ENCODE assay signal across 16 mouse cellular contexts in the genomic region with DNA sequence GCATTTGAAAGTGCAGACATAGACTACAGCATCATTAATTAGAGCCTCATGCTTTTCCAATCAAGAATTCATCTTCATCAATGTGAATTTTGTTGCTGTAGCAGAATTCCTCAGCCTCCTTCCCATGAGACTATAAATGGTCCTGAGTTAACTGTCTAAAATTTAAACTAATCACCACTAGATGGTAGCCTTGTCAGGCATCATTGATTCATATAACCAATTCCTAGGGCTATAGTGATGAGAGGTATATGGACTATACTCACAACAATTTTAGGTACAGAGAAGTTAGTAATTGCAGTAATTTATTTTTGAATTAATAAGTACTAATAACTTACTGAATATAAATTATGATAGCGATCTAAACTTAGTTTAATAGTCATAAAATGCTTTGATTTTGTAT.
DNase-seq lines count a peak whose midpoint lies in the region; ATAC-seq and TF ChIP-seq lines count a peak whose summit lies in the region.
"Had no signal": no experiment of that assay in that cellular context is flagged by ENCODE, and none has a peak within 500 bp of the region (broad histone marks: within the 10 kb centered on the region; RNA-seq: fewer than 3 reads in every experiment).

No protein-coding gene starts in this region.

- no peaks in the 10 kb centered on the region for H3K9me3 ChIP-seq in intestine, postnatal 0 days (ENCODE audit: control insufficient read depth)
- no peaks in the 10 kb centered on the region for H3K9me3 ChIP-seq in intestine, embryonic 15.5 days
- H3K9me3 ChIP-seq in forebrain, embryonic 15.5 days: no peaks in the 10 kb centered on the region
- H3K9me3 ChIP-seq: embryonic facial prominence, embryonic 15.5 days; heart, embryonic 13.5 days; liver, embryonic 15.5 days had no signal

- no peaks in the 10 kb centered on the region for H3K36me3 ChIP-seq in intestine, postnatal 0 days (ENCODE audit: control insufficient read depth, insufficient read depth)
- no peaks in the 10 kb centered on the region for H3K36me3 ChIP-seq in intestine, embryonic 15.5 days
- H3K36me3 ChIP-seq in forebrain, embryonic 15.5 days: no peaks in the 10 kb centered on the region
- H3K36me3 ChIP-seq: embryonic facial prominence, embryonic 15.5 days; heart, embryonic 13.5 days; liver, embryonic 15.5 days had no signal

- H3K4me1 ChIP-seq in intestine, postnatal 0 days (replicated peaks; ENCODE audit: control insufficient read depth, insufficient read depth, low read length): no peaks in the 10 kb centered on the region
- no peaks in the 10 kb centered on the region for H3K4me1 ChIP-seq in intestine, embryonic 15.5 days (replicated peaks)
- no peaks in the 10 kb centered on the region for H3K4me1 ChIP-seq in forebrain, embryonic 15.5 days
- H3K4me1 ChIP-seq: embryonic facial prominence, embryonic 15.5 days; heart, embryonic 13.5 days; liver, embryonic 15.5 days had no signal

- H3K27ac ChIP-seq in intestine, postnatal 0 days (ENCODE audit: low read depth, low read length): no peak overlapping the region
- no peak overlapping the region for H3K27ac ChIP-seq in intestine, embryonic 15.5 days
- no peak overlapping the region for H3K27ac ChIP-seq in forebrain, embryonic 15.5 days (replicated peaks)
- H3K27ac ChIP-seq: embryonic facial prominence, embryonic 15.5 days; gastrocnemius, adult 2 months; heart, embryonic 13.5 days; liver, embryonic 15.5 days; macrophage had no signal

- WGBS in intestine, postnatal 0 days: 45% methylated on average over 1 of the region's 1 CpGs
- 63% methylated on average over 1 of the region's 1 CpGs for WGBS in intestine, embryonic 15.5 days
- 47% methylated on average over 1 of the region's 1 CpGs for WGBS in forebrain, embryonic 15.5 days

- no peaks in the 10 kb centered on the region for H3K27me3 ChIP-seq in intestine, postnatal 0 days (replicated peaks; ENCODE audit: control insufficient read depth, insufficient read depth, low read length)
- no peaks in the 10 kb centered on the region for H3K27me3 ChIP-seq in intestine, embryonic 15.5 days (replicated peaks)
- H3K27me3 ChIP-seq in forebrain, embryonic 15.5 days: no peaks in the 10 kb centered on the region
- H3K27me3 ChIP-seq: embryonic facial prominence, embryonic 15.5 days; heart, embryonic 13.5 days; liver, embryonic 15.5 days had no signal

- H3K4me3 ChIP-seq in intestine, postnatal 0 days (ENCODE audit: low read depth, low read length): no peak overlapping the region
- no peak overlapping the region for H3K4me3 ChIP-seq in intestine, embryonic 15.5 days (replicated peaks)
- H3K4me3 ChIP-seq in forebrain, embryonic 15.5 days: no peak overlapping the region
- H3K4me3 ChIP-seq: embryonic facial prominence, embryonic 15.5 days; gastrocnemius, adult 2 months; heart, embryonic 13.5 days; liver, embryonic 15.5 days had no signal

- peak; percentile 35 for TF ChIP-seq CTCF in intestine, postnatal 0 days (IDR thresholded peaks at IDR 0.05; ENCODE audit: low read depth)

- DNase-seq in 3T3-L1 (ENCODE audit: low read depth, low spot score): peak; percentile 46
- DNase-seq in R1 (ENCODE audit: low read depth, low spot score): peak; percentile 7
- DNase-seq in frontal cortex, postnatal 14 days (ENCODE audit: low spot score in 2 of 2): no peak
- DNase-seq in urinary bladder, postnatal 4 days (ENCODE audit: low spot score in 2 of 2): no peak
- DNase-seq: cerebellum, adult 2 months; gastrocnemius, adult 2 months; thymus, adult 2 months had no signal

- H3K4me2 ChIP-seq in intestine, postnatal 0 days (replicated peaks; ENCODE audit: low read depth): no peak overlapping the region
- H3K4me2 ChIP-seq in intestine, embryonic 15.5 days (replicated peaks): no peak overlapping the region
- H3K4me2 ChIP-seq in forebrain, embryonic 15.5 days (replicated peaks): no peak overlapping the region
- H3K4me2 ChIP-seq: embryonic facial prominence, embryonic 15.5 days; heart, embryonic 13.5 days; liver, embryonic 15.5 days had no signal

- no peak overlapping the region for H3K9ac ChIP-seq in intestine, postnatal 0 days (ENCODE audit: low read depth, low read length)
- H3K9ac ChIP-seq in intestine, embryonic 15.5 days: no peak overlapping the region
- no peak overlapping the region for H3K9ac ChIP-seq in forebrain, embryonic 15.5 days (replicated peaks)
- H3K9ac ChIP-seq: embryonic facial prominence, embryonic 15.5 days; heart, embryonic 13.5 days; liver, embryonic 15.5 days had no signal

- ATAC-seq in intestine, postnatal 0 days: no peak
- ATAC-seq in intestine, embryonic 15.5 days: no peak
- ATAC-seq in forebrain, embryonic 15.5 days (replicated peaks): peak; percentile 82
- ATAC-seq: CD4-positive, CD25-positive, alpha-beta regulatory T cell, adult 4 months; inflammation-experienced regulatory T-cells, adult 6 months had no signal

Comparison
In these comparisons a context has a peak if more than half of its experiments do, and no peak if none do; other contexts are left out.
1. DNase-seq: peak in 3T3-L1 (single experiment) and R1 (single experiment); none in frontal cortex, postnatal 14 days (0 of 2) and urinary bladder, postnatal 4 days (0 of 2).